Mouse (Mus musculus): ENCODE results near the gene Plxna2.

- TF ChIP-seq POLR2A (IDR thresholded peaks at IDR 0.05; ENCODE audit: insufficient read depth, low read depth, low read length), result no peak
- TF ChIP-seq CTCF (IDR thresholded peaks at IDR 0.05; ENCODE audit: insufficient read depth, low read depth, low read length), result no peak
These were observed 24.3 kb downstream of the Plxna2 start for GRCm38 (mm10) chr1:194642302-194642787.

All from olfactory bulb, adult 2 months (tissue).